Mouse (Mus musculus) liver, postnatal 0 days (tissue): ENCODE measurements around the gene Fbxl16. TPM values are rescaled to one million over a fixed set of nuclear protein-coding genes. Genes with fewer than 3 reads are reported as not detected.

Experiments used
- ATAC-seq: fragments of 200-750 bp; cut with Nextera tagmentation; 2 replicates; pipeline ENCODE4 v1.8.0; 2017; ENCODE audit warnings: mild to moderate bottlenecking, moderate library complexity
- DNase-seq: peaks from one replicate; pipeline ENCODE4 v3.0.0-alpha.2; 2016
- H3K27ac ChIP-seq: fragments of 300-500 bp; sonication (generic); 2 replicates; pipeline ENCODE4 v1.5.1; 2014; ENCODE audit warnings: antibody characterized with exemption, moderate library complexity, mild to moderate bottlenecking, low read depth
- H3K27me3 ChIP-seq: fragments of 300-500 bp; sonication (generic); 2 replicates; pipeline ENCODE4 v1.6.1; 2014; ENCODE audit warnings: low read length, control low read depth, mixed read lengths; ENCODE audit not compliant: insufficient read depth
- H3K36me3 ChIP-seq: fragments of 300-500 bp; sonication (generic); replicated peaks from 2 replicates; pipeline ENCODE4 v1.6.1; 2014; ENCODE audit warnings: mild to moderate bottlenecking, control low read depth, low read length, moderate library complexity, mixed read lengths; ENCODE audit not compliant: insufficient read depth
- H3K4me1 ChIP-seq: fragments of 300-500 bp; sonication (generic); 2 replicates; pipeline ENCODE4 v1.6.1; 2014; ENCODE audit warnings: antibody characterized with exemption, mild to moderate bottlenecking, control low read depth; ENCODE audit not compliant: insufficient read depth
- H3K4me2 ChIP-seq: fragments of 300-500 bp; sonication (generic); 2 replicates; pipeline ENCODE4 v1.6.1; 2014; ENCODE audit warnings: low read depth, mild to moderate bottlenecking, low read length, moderate library complexity, mixed read lengths
- H3K4me3 ChIP-seq: fragments of 300-500 bp; sonication (generic); 2 replicates; pipeline ENCODE4 v1.5.1; 2014; ENCODE audit warnings: low read depth, low read length
- H3K9ac ChIP-seq: fragments of 300-500 bp; sonication (generic); replicated peaks from 2 replicates; pipeline ENCODE4 v1.6.1; 2014; ENCODE audit warnings: mild to moderate bottlenecking, moderate library complexity
- H3K9me3 ChIP-seq: fragments of 300-500 bp; sonication (generic); 2 replicates; pipeline ENCODE4 v1.6.1; 2016; ENCODE audit warnings: mild to moderate bottlenecking, control low read depth, low read length, mixed read lengths
- CTCF ChIP-seq: sonication (generic); IDR thresholded peaks from 2 replicates; pipeline ENCODE4 v1.5.1; 2016; ENCODE audit warnings: antibody characterized with exemption, low read depth
- EP300 ChIP-seq: IDR thresholded peaks from 2 replicates; pipeline ENCODE4 v1.6.1; 2016; ENCODE audit warnings: antibody characterized with exemption, low read depth, mild to moderate bottlenecking
- WGBS: fragments of 180-500 bp; shearing (Covaris S2); extraction: QIAGEN DNeasy Blood & Tissue Kit; methylation state at CpG from one replicate; pipeline ENCODE4 v1.1.7; 2014; ENCODE audit not compliant: insufficient replicate concordance; 5-methylcytosine and 5-hydroxymethylcytosine counted together
- polyA plus RNA-seq: library from polyadenylated mRNA; unstranded; fragments of >200 nt; fragmentation: Nextera tagmentation; extraction: Ambion mirVana; gene quantifications from 2 replicates; pipeline ENCODE4 v1.2.1, GENCODE M21; 2015

The Fbxl16 gene
- polyA plus RNA-seq, 1 experiment from 2014 or later, result 0.05 TPM

- no peak for TF ChIP-seq EP300
- peak; percentile 100 for TF ChIP-seq CTCF
- Histone ChIP-seq H3K36me3 (peaks cover 17% of the 10 kb centered on the region; the same call in 1 of the 2 replicates), H3K9ac (peak within 1 kb of the TSS; percentile 95), H3K9me3 (no peaks in the 10 kb centered on the region), H3K4me2 (peak within 1 kb of the TSS; percentile 86), H3K27ac (peak within 1 kb of the TSS; percentile 55; the same call in 1 of the 2 replicates), H3K27me3 (no peaks in the 10 kb centered on the region), H3K4me3 (peak within 1 kb of the TSS; percentile 84), H3K4me1 (peaks cover 7% of the 10 kb centered on the region; the same call in 1 of the 2 replicates)
- under 1% methylated on average over 37 of the region's 37 CpGs for WGBS
- peak; percentile 98 for DNase-seq
- peak; percentile 97 for ATAC-seq
Measured at GRCm38 (mm10) chr17:25773549-25774120, 35.2 kb upstream of the Fbxl16 start, which contains the start of gene Narfl. Narfl (plus strand) TSS chr17:25773776.

GRCm38 (mm10) chr17:25775318-25776062 lies 33.4 kb upstream of the Fbxl16 start:
- Histone ChIP-seq H3K27ac (no peak overlapping the region), H3K36me3 (peaks cover 27% of the 10 kb centered on the region), H3K9ac (no peak overlapping the region), H3K27me3 (no peaks in the 10 kb centered on the region), H3K4me2 (no peak overlapping the region), H3K4me3 (no peak overlapping the region), H3K9me3 (no peaks in the 10 kb centered on the region), H3K4me1 (peaks cover 7% of the 10 kb centered on the region; the same call in 1 of the 2 replicates)
- ATAC-seq (no peak), DNase-seq (no peak)
- WGBS, result 73% methylated on average over 10 of the region's 10 CpGs
- TF ChIP-seq CTCF (no peak), EP300 (no peak)

GRCm38 (mm10) chr17:25777948-25778347 lies 30.9 kb upstream of the Fbxl16 start:
- DNase-seq (no peak), ATAC-seq (no peak)
- no peaks in the 10 kb centered on the region for H3K9me3 ChIP-seq
- no peak overlapping the region for H3K9ac ChIP-seq
- no peak overlapping the region for H3K4me3 ChIP-seq
- 87% methylated on average over 5 of the region's 5 CpGs for WGBS
- H3K4me1 ChIP-seq, result peaks cover 7% of the 10 kb centered on the region; the same call in 1 of the 2 replicates
- no peaks in the 10 kb centered on the region for H3K27me3 ChIP-seq
- peaks cover 48% of the 10 kb centered on the region for H3K36me3 ChIP-seq
- TF ChIP-seq EP300, result no peak
- no peak for TF ChIP-seq CTCF
- H3K27ac ChIP-seq, result no peak overlapping the region
- H3K4me2 ChIP-seq, result no peak overlapping the region

GRCm38 (mm10) chr17:25781339-25781738 lies 27.5 kb upstream of the Fbxl16 start:
- Histone ChIP-seq H3K4me3 (no peak overlapping the region), H3K27me3 (no peaks in the 10 kb centered on the region), H3K9me3 (no peaks in the 10 kb centered on the region), H3K36me3 (peaks cover 42% of the 10 kb centered on the region), H3K9ac (no peak overlapping the region), H3K4me2 (no peak overlapping the region), H3K27ac (no peak overlapping the region), H3K4me1 (peaks cover 13% of the 10 kb centered on the region; the same call in 1 of the 2 replicates)
- ATAC-seq, result no peak
- DNase-seq, result no peak
- TF ChIP-seq CTCF (no peak), EP300 (no peak)
- WGBS, result 80% methylated on average over 6 of the region's 6 CpGs

- peaks cover 13% of the 10 kb centered on the region; the same call in 1 of the 2 replicates for H3K4me1 ChIP-seq
- no peaks in the 10 kb centered on the region for H3K27me3 ChIP-seq
- 83% methylated on average over 7 of the region's 7 CpGs for WGBS
- H3K9me3 ChIP-seq, result no peaks in the 10 kb centered on the region
- H3K36me3 ChIP-seq, result peaks cover 31% of the 10 kb centered on the region
- H3K4me2 ChIP-seq, result no peak overlapping the region
- DNase-seq (no peak), ATAC-seq (no peak)
- no peak overlapping the region for H3K9ac ChIP-seq
- no peak for TF ChIP-seq EP300
- TF ChIP-seq CTCF, result no peak
- H3K27ac ChIP-seq, result no peak overlapping the region
- no peak overlapping the region for H3K4me3 ChIP-seq
Measured at GRCm38 (mm10) chr17:25783086-25783485, 25.8 kb upstream of the Fbxl16 start.

- H3K9me3 ChIP-seq, result no peaks in the 10 kb centered on the region
- H3K27me3 ChIP-seq, result no peaks in the 10 kb centered on the region
- no peak overlapping the region for H3K27ac ChIP-seq
- WGBS, result 79% methylated on average over 15 of the region's 15 CpGs
- peak overlapping the region; percentile 89; the same call in 1 of the 2 replicates for H3K4me2 ChIP-seq
- H3K36me3 ChIP-seq, result peaks cover 31% of the 10 kb centered on the region
- no peak overlapping the region for H3K9ac ChIP-seq
- H3K4me3 ChIP-seq, result no peak overlapping the region
- DNase-seq (no peak), ATAC-seq (no peak)
- TF ChIP-seq EP300 (no peak), CTCF (no peak)
- peaks cover 13% of the 10 kb centered on the region; the same call in 1 of the 2 replicates for H3K4me1 ChIP-seq
Measured at GRCm38 (mm10) chr17:25783861-25784574, 24.9 kb upstream of the Fbxl16 start.
